ENCODE assay signal across 9 mouse cellular contexts in the genomic region with DNA sequence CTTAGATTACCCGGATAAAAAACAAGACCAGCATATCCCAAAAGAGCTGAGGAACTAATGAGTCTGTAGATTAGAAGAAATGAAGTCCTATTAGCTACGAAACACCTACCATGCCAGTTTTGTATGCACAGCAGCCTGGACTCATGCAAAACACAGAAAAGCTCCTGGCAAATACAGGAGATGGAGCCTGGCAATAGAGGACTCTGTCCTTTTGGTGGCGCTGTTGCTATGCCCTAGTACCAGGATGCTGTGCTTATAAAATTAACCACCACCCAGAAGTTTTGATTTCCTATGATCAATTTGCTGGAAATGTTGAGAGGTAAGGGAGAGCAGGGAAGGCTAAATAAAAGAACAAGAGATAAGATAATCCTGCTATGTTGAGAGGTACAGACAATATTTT.
DNase-seq lines count a peak whose midpoint lies in the region; ATAC-seq and TF ChIP-seq lines count a peak whose summit lies in the region.
"Had no signal": no experiment of that assay in that cellular context is flagged by ENCODE, and none has a peak within 500 bp of the region (broad histone marks: within the 10 kb centered on the region; RNA-seq: fewer than 3 reads in every experiment).

No protein-coding gene starts in this region.

- no peak overlapping the region for H3K4me2 ChIP-seq in forebrain, embryonic 16.5 days (ENCODE audit: low read length)
- H3K4me2 ChIP-seq: liver, embryonic 15.5 days had no signal

- H3K27ac ChIP-seq in heart, adult 2 months = no peak overlapping the region
- H3K27ac ChIP-seq in ES-Bruce4 (ENCODE audit: insufficient read depth, low read length) = no peak overlapping the region
- H3K27ac ChIP-seq in forebrain, embryonic 16.5 days (ENCODE audit: low read length) = no peak overlapping the region
- H3K27ac ChIP-seq: liver, embryonic 15.5 days had no signal

- WGBS in heart, adult 2 months = 70% methylated on average over 3 of the region's 3 CpGs
- WGBS in forebrain, embryonic 16.5 days = 45% methylated on average over 3 of the region's 3 CpGs

- H3K79me2 ChIP-seq in heart, adult 2 months (replicated peaks; ENCODE audit: control insufficient read depth, insufficient read depth, low read length) = no peaks in the 10 kb centered on the region

- TF ChIP-seq POLR2A in heart, adult 2 months (IDR thresholded peaks at IDR 0.05; ENCODE audit: insufficient read depth, low read depth, low read length) = no peak
- TF ChIP-seq POLR2A in ES-Bruce4 (IDR thresholded peaks at IDR 0.05; ENCODE audit: insufficient read depth, low read length) = no peak

- no peak for DNase-seq in heart, adult 2 months
- DNase-seq in heart, postnatal 10 days = no peak
- peak; percentile 68 to 76 for DNase-seq in left cerebral cortex, postnatal 25 days (ENCODE audit: low spot score in 2 of 2)
- DNase-seq in urinary bladder, adult 2 months (ENCODE audit: low spot score) = no peak
- no peak for DNase-seq in heart, adult 9 months (ENCODE audit: low spot score in 2 of 2)
- DNase-seq in spleen, postnatal 14 days (ENCODE audit: low spot score in 2 of 2) = no peak

- no peak overlapping the region for H3K9ac ChIP-seq in heart, adult 2 months (ENCODE audit: low read depth, low read length)
- H3K9ac ChIP-seq in ES-Bruce4 (ENCODE audit: low read depth, poor library complexity, severe bottlenecking) = no peak overlapping the region
- no peak overlapping the region for H3K9ac ChIP-seq in forebrain, embryonic 16.5 days (replicated peaks; ENCODE audit: low read depth, low read length)
- H3K9ac ChIP-seq: liver, embryonic 15.5 days had no signal

- intact Hi-C loops in heart, adult 2 months (cut with DNase I) = no loop called here
- intact Hi-C loops in heart, postnatal 10 days (cut with DNase I) = loop anchor here (5.0 kb wide), 1 partner anchor 131 kb away; no protein-coding TSS in a partner anchor
- intact Hi-C loops in left cerebral cortex, postnatal 25 days (cut with DNase I) = no loop called here

- no peaks in the 10 kb centered on the region for H3K4me1 ChIP-seq in heart, adult 2 months (ENCODE audit: control insufficient read depth, insufficient read depth, low read length)
- no peaks in the 10 kb centered on the region for H3K4me1 ChIP-seq in ES-Bruce4 (ENCODE audit: control insufficient read depth, insufficient read depth, low read length)
- peaks cover 10% of the 10 kb centered on the region for H3K4me1 ChIP-seq in forebrain, embryonic 16.5 days (replicated peaks; ENCODE audit: control insufficient read depth, insufficient read depth, low read length)
- H3K4me1 ChIP-seq: liver, embryonic 15.5 days had no signal

- no peaks in the 10 kb centered on the region; the same call in 1 of the 2 replicates for H3K9me3 ChIP-seq in ES-Bruce4 (replicated peaks; ENCODE audit: control insufficient read depth, insufficient read depth, low read length, poor library complexity, severe bottlenecking)
- H3K9me3 ChIP-seq in forebrain, embryonic 16.5 days (ENCODE audit: control insufficient read depth, low read length) = no peaks in the 10 kb centered on the region
- H3K9me3 ChIP-seq: liver, embryonic 15.5 days had no signal

- peak; percentile 59; the same call in 1 of the 2 replicates for ATAC-seq in forebrain, embryonic 16.5 days

- no peaks in the 10 kb centered on the region for H3K36me3 ChIP-seq in heart, adult 2 months (ENCODE audit: control insufficient read depth, insufficient read depth, low read length)
- no peaks in the 10 kb centered on the region for H3K36me3 ChIP-seq in ES-Bruce4 (ENCODE audit: control insufficient read depth, insufficient read depth, low read length, poor library complexity, severe bottlenecking)
- no peaks in the 10 kb centered on the region for H3K36me3 ChIP-seq in forebrain, embryonic 16.5 days (ENCODE audit: control insufficient read depth, insufficient read depth)
- H3K36me3 ChIP-seq: liver, embryonic 15.5 days had no signal

- H3K4me3 ChIP-seq in heart, adult 2 months = no peak overlapping the region
- H3K4me3 ChIP-seq in ES-Bruce4 (ENCODE audit: low read depth, low read length) = no peak overlapping the region
- no peak overlapping the region for H3K4me3 ChIP-seq in forebrain, embryonic 16.5 days (replicated peaks; ENCODE audit: low read length)
- H3K4me3 ChIP-seq: liver, embryonic 15.5 days had no signal

- TF ChIP-seq EP300 in heart, adult 2 months (IDR thresholded peaks at IDR 0.05; ENCODE audit: insufficient read depth, low read depth, low read length) = no peak
- TF ChIP-seq EP300 in ES-Bruce4 (IDR thresholded peaks at IDR 0.05; ENCODE audit: insufficient read depth, low read depth, low read length) = no peak

- no peaks in the 10 kb centered on the region for H3K27me3 ChIP-seq in heart, adult 2 months (ENCODE audit: control insufficient read depth, insufficient read depth, low read length)
- H3K27me3 ChIP-seq in ES-Bruce4 (ENCODE audit: control insufficient read depth, insufficient read depth, low read length, poor library complexity, severe bottlenecking) = no peaks in the 10 kb centered on the region
- H3K27me3 ChIP-seq in forebrain, embryonic 16.5 days (replicated peaks; ENCODE audit: control insufficient read depth, insufficient read depth, low read length) = no peaks in the 10 kb centered on the region
- H3K27me3 ChIP-seq: liver, embryonic 15.5 days had no signal

- peak; percentile 48 for TF ChIP-seq CTCF in heart, adult 2 months (IDR thresholded peaks at IDR 0.05)
- peak; percentile 19 for TF ChIP-seq CTCF in ES-Bruce4 (IDR thresholded peaks at IDR 0.05; ENCODE audit: low read depth, low read length)

Comparison
In these comparisons a context has a peak if more than half of its experiments do, and no peak if none do; other contexts are left out.
1. DNase-seq: peak in left cerebral cortex, postnatal 25 days (2 of 2); none in heart, adult 2 months (0 of 2), heart, postnatal 10 days (0 of 2), urinary bladder, adult 2 months (single experiment), heart, adult 9 months (0 of 2) and spleen, postnatal 14 days (0 of 2).